Mouse (Mus musculus): ENCODE data around the gene Kcnip1.

Kcnip1 gene

GRCm38 (mm10) chr11:33848685-33849084, 144.3 kb downstream of the Kcnip1 start:
- in situ Hi-C loops (cut with MboI, MseI): no loop called here

GRCm38 (mm10) chr11:33845931-33846330, 147.0 kb downstream of the Kcnip1 start:
- in situ Hi-C loops (cut with MboI, MseI): no loop called here

GRCm38 (mm10) chr11:33843294-33843864, 149.6 kb downstream of the Kcnip1 start:
- in situ Hi-C loops (cut with MboI, MseI): no loop called here

GRCm38 (mm10) chr11:33839049-33839448, 153.9 kb downstream of the Kcnip1 start:
- in situ Hi-C loops (cut with MboI, MseI): no loop called here

GRCm38 (mm10) chr11:33829774-33830173, 163.2 kb downstream of the Kcnip1 start:
- in situ Hi-C loops (cut with MboI, MseI): no loop called here

GRCm38 (mm10) chr11:33827829-33828206, 165.1 kb downstream of the Kcnip1 start:
- in situ Hi-C loops (cut with MboI, MseI): no loop called here

- in situ Hi-C loops (cut with MboI, MseI): no loop called here
Measured at GRCm38 (mm10) chr11:33827085-33827828, 165.7 kb downstream of the Kcnip1 start.

GRCm38 (mm10) chr11:33824739-33825138, 168.2 kb downstream of the Kcnip1 start:
- in situ Hi-C loops (cut with MboI, MseI): no loop called here

- in situ Hi-C loops (cut with MboI, MseI): no loop called here
Measured at GRCm38 (mm10) chr11:33821331-33821730, 171.6 kb downstream of the Kcnip1 start.

- in situ Hi-C loops (cut with MboI, MseI): no loop called here
Measured at GRCm38 (mm10) chr11:33820876-33821275, 172.1 kb downstream of the Kcnip1 start.

GRCm38 (mm10) chr11:33818861-33819503, 174.0 kb downstream of the Kcnip1 start:
- in situ Hi-C loops (cut with MboI, MseI): no loop called here

- in situ Hi-C loops (cut with MboI, MseI): no loop called here
Measured at GRCm38 (mm10) chr11:33816020-33816419, 176.9 kb downstream of the Kcnip1 start.

GRCm38 (mm10) chr11:33810105-33810504, 182.8 kb downstream of the Kcnip1 start:
- in situ Hi-C loops (cut with MboI, MseI): no loop called here

GRCm38 (mm10) chr11:33803093-33803492, 189.9 kb downstream of the Kcnip1 start:
- in situ Hi-C loops (cut with MboI, MseI): no loop called here

GRCm38 (mm10) chr11:33800436-33801088, 192.4 kb downstream of the Kcnip1 start:
- in situ Hi-C loops (cut with MboI, MseI): no loop called here

GRCm38 (mm10) chr11:33799933-33800332, 193.0 kb downstream of the Kcnip1 start:
- in situ Hi-C loops (cut with MboI, MseI): no loop called here

- in situ Hi-C loops (cut with MboI, MseI): no loop called here
Measured at GRCm38 (mm10) chr11:33798094-33798648, 194.8 kb downstream of the Kcnip1 start.

- in situ Hi-C loops (cut with MboI, MseI): no loop called here
Measured at GRCm38 (mm10) chr11:33787362-33787761, 205.6 kb downstream of the Kcnip1 start.

GRCm38 (mm10) chr11:33786572-33786971, 206.4 kb downstream of the Kcnip1 start:
- in situ Hi-C loops (cut with MboI, MseI): no loop called here

- in situ Hi-C loops (cut with MboI, MseI): no loop called here
Measured at GRCm38 (mm10) chr11:33781561-33781971, 211.4 kb downstream of the Kcnip1 start.

GRCm38 (mm10) chr11:33780263-33780662, 212.7 kb downstream of the Kcnip1 start:
- in situ Hi-C loops (cut with MboI, MseI): no loop called here

GRCm38 (mm10) chr11:33772615-33773141, 220.3 kb downstream of the Kcnip1 start:
- in situ Hi-C loops (cut with MboI, MseI): no loop called here
